Mouse (Mus musculus): ENCODE measurements around the gene Cfdp1. TPM values are rescaled to one million over a fixed set of nuclear protein-coding genes. Genes with fewer than 3 reads are reported as not detected.

Gene Cfdp1
- polyA plus RNA-seq, 1 experiment = 16.9 TPM

GRCm38 (mm10) chr8:111745591-111746418 lies 108.3 kb downstream of the Cfdp1 start:
- peaks cover 40% of the 10 kb centered on the region for H3K4me1 ChIP-seq
- H3K36me3 ChIP-seq (replicated peaks; ENCODE audit: low read length) = no peaks in the 10 kb centered on the region
- TF ChIP-seq FLI1 (IDR thresholded peaks at IDR 0.05; ENCODE audit: low read length) (no peak), GATA1 (IDR thresholded peaks at IDR 0.05; ENCODE audit: borderline replicate concordance, low read length) (no peak)
- H3K4me3 ChIP-seq (replicated peaks) = peak overlapping the region; percentile 88
- H3K27me3 ChIP-seq (replicated peaks) = peaks cover 76% of the 10 kb centered on the region
- no peaks in the 10 kb centered on the region for H3K9me3 ChIP-seq

- Histone ChIP-seq H3K36me3 (replicated peaks; ENCODE audit: low read length) (no peaks in the 10 kb centered on the region), H3K4me3 (replicated peaks) (no peak overlapping the region), H3K4me1 (peaks cover 40% of the 10 kb centered on the region), H3K27me3 (replicated peaks) (peaks cover 82% of the 10 kb centered on the region), H3K9me3 (no peaks in the 10 kb centered on the region)
- TF ChIP-seq FLI1 (IDR thresholded peaks at IDR 0.05; ENCODE audit: low read length) (no peak), GATA1 (IDR thresholded peaks at IDR 0.05; ENCODE audit: borderline replicate concordance, low read length) (no peak)
These were observed 109.0 kb downstream of the Cfdp1 start for GRCm38 (mm10) chr8:111745086-111745485.

DNA sequence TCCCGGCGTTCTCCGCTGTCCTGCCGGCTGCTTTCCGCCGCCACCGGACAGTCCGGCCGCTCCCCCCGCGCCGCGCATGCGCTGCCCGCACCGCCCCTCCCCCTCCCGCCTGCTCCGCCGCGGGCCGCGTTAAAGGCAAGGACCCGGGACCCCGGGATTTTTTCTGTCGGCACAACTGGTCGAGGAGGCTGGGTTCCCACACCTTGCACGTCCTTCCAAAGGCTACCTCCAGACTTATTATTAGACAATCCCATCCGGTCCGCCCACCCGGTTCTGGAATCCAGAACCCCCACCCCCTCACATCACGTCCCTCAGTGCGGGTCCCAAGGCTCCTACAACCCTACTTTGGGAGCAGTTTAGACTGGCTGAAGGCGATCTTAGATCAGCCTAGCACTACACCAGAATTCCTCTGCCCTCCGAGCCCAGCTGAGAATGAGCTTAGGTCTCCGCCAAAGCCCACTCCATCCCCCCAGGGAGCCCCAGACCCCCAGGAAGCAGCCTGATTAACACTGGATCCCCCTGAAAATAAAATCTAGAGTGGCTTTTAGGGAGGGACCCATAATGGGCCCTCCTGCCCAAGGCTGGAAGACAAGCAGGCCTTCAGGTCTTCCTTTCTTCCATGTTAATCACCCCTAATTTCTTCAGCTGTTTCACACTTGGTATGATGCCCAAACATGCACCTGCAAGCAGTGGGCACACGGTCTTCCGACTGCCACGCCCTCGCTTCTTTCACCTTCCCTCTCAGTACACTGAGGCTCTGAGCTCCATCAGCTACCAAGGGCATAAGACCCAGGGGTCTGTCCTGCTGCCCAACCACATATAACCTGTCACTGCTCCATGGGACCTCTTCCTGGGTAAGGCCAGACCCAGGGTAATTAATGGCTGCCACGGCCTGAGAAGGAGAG lies 110.0 kb downstream of the Cfdp1 start, which contains the start of gene Bcar1:
Gene Bcar1, minus strand, starts transcription at position 18 of the 905 bp plus-strand sequence.
- peaks cover 50% of the 10 kb centered on the region for H3K4me1 ChIP-seq
- peaks cover 91% of the 10 kb centered on the region for H3K27me3 ChIP-seq (replicated peaks)
- peaks cover 4% of the 10 kb centered on the region; the same call in 1 of the 2 replicates for H3K9me3 ChIP-seq
- peak within 1 kb of the TSS; percentile 88 for H3K4me3 ChIP-seq (replicated peaks)
- no peaks in the 10 kb centered on the region for H3K36me3 ChIP-seq (replicated peaks; ENCODE audit: low read length)
- TF ChIP-seq FLI1 (IDR thresholded peaks at IDR 0.05; ENCODE audit: low read length) (no peak), GATA1 (IDR thresholded peaks at IDR 0.05; ENCODE audit: borderline replicate concordance, low read length) (no peak)

- Histone ChIP-seq H3K4me1 (peaks cover 54% of the 10 kb centered on the region), H3K27me3 (replicated peaks) (peaks cover 95% of the 10 kb centered on the region), H3K4me3 (replicated peaks) (peak overlapping the region; percentile 88), H3K36me3 (replicated peaks; ENCODE audit: low read length) (no peaks in the 10 kb centered on the region), H3K9me3 (peaks cover 4% of the 10 kb centered on the region; the same call in 1 of the 2 replicates)
- TF ChIP-seq GATA1 (IDR thresholded peaks at IDR 0.05; ENCODE audit: borderline replicate concordance, low read length) (no peak), FLI1 (IDR thresholded peaks at IDR 0.05; ENCODE audit: low read length) (no peak)
These were observed 110.8 kb downstream of the Cfdp1 start for GRCm38 (mm10) chr8:111743101-111743791.

DNA sequence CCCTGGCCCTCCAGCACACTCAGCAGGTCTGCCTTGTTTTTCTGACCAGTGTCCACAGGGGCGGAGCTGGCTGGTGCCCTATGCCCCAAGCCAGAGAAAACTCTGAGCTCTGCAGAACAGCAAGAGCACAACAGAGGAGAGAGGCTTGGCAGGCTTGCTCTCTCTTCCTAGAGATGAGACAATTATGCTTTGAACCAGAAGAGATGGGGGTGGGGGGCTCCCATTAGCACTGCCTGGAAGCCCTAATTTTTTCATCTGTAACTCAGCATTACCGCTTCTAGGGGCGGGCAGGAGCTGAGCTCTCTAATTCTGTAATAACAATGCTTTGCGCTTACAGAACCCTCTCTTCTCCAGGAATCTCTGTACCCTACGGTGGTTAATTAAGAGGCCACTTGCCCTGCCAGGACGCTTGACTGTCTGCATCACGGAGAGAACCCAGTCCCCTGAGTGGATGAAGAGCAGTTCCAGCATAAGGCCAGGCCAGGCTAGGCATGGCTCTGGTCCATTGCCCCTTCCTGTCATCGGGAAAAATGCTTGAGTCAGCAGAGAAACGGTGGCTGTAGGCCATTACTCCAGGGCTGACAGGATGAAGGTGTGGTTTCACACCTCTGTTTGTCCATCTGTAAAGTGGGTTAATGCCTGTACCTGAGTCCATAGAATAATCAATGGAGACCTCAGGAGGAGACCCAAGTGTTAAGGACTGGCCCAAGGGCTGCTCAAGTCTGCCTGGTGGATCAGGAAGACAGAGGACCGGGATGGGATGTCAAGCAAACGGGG lies 111.6 kb downstream of the Cfdp1 start:
- peak overlapping the region; percentile 51 for H3K4me3 ChIP-seq (replicated peaks)
- H3K4me1 ChIP-seq = peaks cover 54% of the 10 kb centered on the region
- H3K36me3 ChIP-seq (replicated peaks; ENCODE audit: low read length) = no peaks in the 10 kb centered on the region
- peaks cover 97% of the 10 kb centered on the region for H3K27me3 ChIP-seq (replicated peaks)
- no peak for TF ChIP-seq FLI1 (IDR thresholded peaks at IDR 0.05; ENCODE audit: low read length)
- no peak for TF ChIP-seq GATA1 (IDR thresholded peaks at IDR 0.05; ENCODE audit: borderline replicate concordance, low read length)
- peaks cover 4% of the 10 kb centered on the region; the same call in 1 of the 2 replicates for H3K9me3 ChIP-seq

GRCm38 (mm10) chr8:111741556-111741955 lies 112.5 kb downstream of the Cfdp1 start:
- H3K4me3 ChIP-seq (replicated peaks) = no peak overlapping the region
- H3K36me3 ChIP-seq (replicated peaks; ENCODE audit: low read length) = no peaks in the 10 kb centered on the region
- H3K27me3 ChIP-seq (replicated peaks) = peaks cover 100% of the 10 kb centered on the region
- TF ChIP-seq FLI1 (IDR thresholded peaks at IDR 0.05; ENCODE audit: low read length) (no peak), GATA1 (IDR thresholded peaks at IDR 0.05; ENCODE audit: borderline replicate concordance, low read length) (no peak)
- peaks cover 51% of the 10 kb centered on the region for H3K4me1 ChIP-seq
- peaks cover 4% of the 10 kb centered on the region; the same call in 1 of the 2 replicates for H3K9me3 ChIP-seq

GRCm38 (mm10) chr8:111740994-111741393 lies 113.1 kb downstream of the Cfdp1 start:
- peaks cover 54% of the 10 kb centered on the region for H3K4me1 ChIP-seq

DNA sequence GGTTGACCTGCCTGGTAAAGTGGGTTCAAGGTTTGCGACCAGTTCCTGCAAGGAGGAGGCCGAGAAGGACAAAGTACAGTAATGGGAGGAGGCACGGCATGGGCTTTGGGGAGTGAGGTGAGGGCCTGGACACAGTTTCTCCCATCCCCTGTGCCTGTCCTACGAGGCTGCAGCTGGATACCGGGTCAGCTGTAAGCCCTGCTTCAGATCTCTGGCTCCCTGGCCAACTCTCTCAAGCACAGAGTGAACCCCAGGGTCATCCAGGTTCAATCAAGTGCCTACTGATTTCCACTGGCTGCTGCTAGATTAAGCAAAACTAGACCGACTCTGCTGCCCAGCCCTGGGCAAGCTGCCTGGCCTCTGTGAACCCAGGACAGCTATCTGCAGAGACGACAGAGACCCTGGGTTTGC lies 113.8 kb downstream of the Cfdp1 start:
- peaks cover 100% of the 10 kb centered on the region for H3K27me3 ChIP-seq (replicated peaks)
- no peak overlapping the region for H3K4me3 ChIP-seq (replicated peaks)
- peaks cover 54% of the 10 kb centered on the region for H3K4me1 ChIP-seq
- no peaks in the 10 kb centered on the region for H3K36me3 ChIP-seq (replicated peaks; ENCODE audit: low read length)
- no peak for TF ChIP-seq FLI1 (IDR thresholded peaks at IDR 0.05; ENCODE audit: low read length)
- no peak for TF ChIP-seq GATA1 (IDR thresholded peaks at IDR 0.05; ENCODE audit: borderline replicate concordance, low read length)
- peaks cover 4% of the 10 kb centered on the region; the same call in 1 of the 2 replicates for H3K9me3 ChIP-seq

More at GRCm38 (mm10) chr8:111740994-111741393, 113.1 kb downstream of the Cfdp1 start:
- H3K9me3 ChIP-seq = peaks cover 4% of the 10 kb centered on the region; the same call in 1 of the 2 replicates
- H3K27me3 ChIP-seq (replicated peaks) = peaks cover 100% of the 10 kb centered on the region
- H3K36me3 ChIP-seq (replicated peaks; ENCODE audit: low read length) = no peaks in the 10 kb centered on the region
- H3K4me3 ChIP-seq (replicated peaks) = no peak overlapping the region
- no peak for TF ChIP-seq GATA1 (IDR thresholded peaks at IDR 0.05; ENCODE audit: borderline replicate concordance, low read length)

Measured in megakaryocyte, embryonic 14.5 days (primary cell).